Mouse (Mus musculus) kidney, adult 2 months (tissue): Measurements from ENCODE around the gene Oscar.
"Not testable (repeated sequence)": the region's sequence is repeated elsewhere in the genome, so short reads cannot be mapped to it uniquely, and the experiment has no call there.

Experiments used
- CTCF ChIP-seq: fragments of 200-500 bp; conservative IDR thresholded peaks from 2 replicates; pipeline ENCODE4 v1.5.1; 2011; ENCODE audit warnings: low read depth, mild to moderate bottlenecking, control low read depth, low read length, moderate library complexity, mixed read lengths; ENCODE audit not compliant: insufficient read depth, insufficient read length
- POLR2A ChIP-seq: fragments of 200-500 bp; IDR thresholded peaks from one replicate; pipeline ENCODE4 v1.6.1; 2011; ENCODE audit warnings: low read depth, low read length, control low read depth

DNA sequence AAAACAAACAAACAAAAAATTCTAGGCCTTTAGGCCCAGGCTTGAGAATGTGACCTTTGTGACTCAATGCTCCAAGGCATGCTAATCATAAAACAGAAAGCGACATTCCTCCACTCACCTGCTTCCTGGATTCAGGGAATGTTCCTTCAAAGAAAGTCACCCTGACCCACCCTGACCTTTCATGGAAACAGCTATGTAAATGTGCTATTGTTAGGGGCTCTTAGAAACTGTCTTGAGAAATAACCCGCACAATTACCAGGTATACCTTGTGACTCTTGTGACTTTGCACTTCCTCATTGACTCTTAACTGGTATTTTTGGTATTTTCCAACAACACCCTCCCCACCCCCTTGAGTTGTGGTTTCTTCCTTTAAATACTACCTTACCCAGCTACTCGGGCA lies 45.4 kb downstream of the Oscar start:
- not testable (repeated sequence) for TF ChIP-seq CTCF, POLR2A
